Mouse (Mus musculus) liver, adult 2 months (tissue): Measurements from ENCODE around the gene Rbp2. TPM values are rescaled to one million over a fixed set of nuclear protein-coding genes. Genes with fewer than 3 reads are reported as not detected.

Source experiments
- DNase-seq: peaks from one replicate; pipeline ENCODE4 v3.0.0-alpha.2; 2011; ENCODE audit warnings: low read depth, low spot score; ENCODE audit errors: extremely low read depth
- H3K27ac ChIP-seq: fragments of 200-500 bp; replicated peaks from 2 replicates; pipeline ENCODE4 v1.5.1; 2012; ENCODE audit warnings: low read depth, mild to moderate bottlenecking, control low read depth, inconsistent platforms, low read length; ENCODE audit not compliant: insufficient read depth
- H3K27me3 ChIP-seq: fragments of 200-500 bp; 2 replicates; pipeline ENCODE4 v1.6.1; 2012; ENCODE audit warnings: mild to moderate bottlenecking, moderate library complexity, low read length, inconsistent platforms; ENCODE audit not compliant: control insufficient read depth, insufficient read depth
- H3K36me3 ChIP-seq: fragments of 200-500 bp; 2 replicates; pipeline ENCODE4 v1.6.1; 2012; ENCODE audit warnings: low read length, inconsistent platforms; ENCODE audit not compliant: control insufficient read depth, insufficient read depth
- H3K4me1 ChIP-seq: fragments of 200-500 bp; 2 replicates; pipeline ENCODE4 v1.6.1; 2011; ENCODE audit warnings: low read length; ENCODE audit not compliant: control insufficient read depth, insufficient read depth
- H3K4me3 ChIP-seq: fragments of 200-500 bp; 2 replicates; pipeline ENCODE4 v1.5.1; 2011; ENCODE audit warnings: low read depth, mild to moderate bottlenecking, control low read depth, low read length, moderate library complexity; ENCODE audit not compliant: insufficient read depth
- H3K79me2 ChIP-seq: fragments of 200-500 bp; 2 replicates; pipeline ENCODE4 v1.6.1; 2012; ENCODE audit warnings: inconsistent platforms, mild to moderate bottlenecking, low read length, moderate library complexity; ENCODE audit not compliant: control insufficient read depth, insufficient read depth
- H3K9ac ChIP-seq: fragments of 200-500 bp; 2 replicates; pipeline ENCODE4 v1.6.1; 2012; ENCODE audit warnings: low read depth, mild to moderate bottlenecking, control low read depth, inconsistent platforms, low read length
- CTCF ChIP-seq: fragments of 200-500 bp; IDR thresholded peaks from 2 replicates; pipeline ENCODE4 v1.5.1; 2011; ENCODE audit warnings: low read depth, low read length, control low read depth
- POLR2A ChIP-seq: fragments of 200-500 bp; IDR thresholded peaks from 2 replicates; pipeline ENCODE4 v1.6.1; 2011; ENCODE audit warnings: low read length, control low read depth; ENCODE audit not compliant: insufficient read depth; ENCODE audit errors: extremely low read depth
- WGBS: fragments of 180-500 bp; shearing (Covaris S2); methylation state at CpG from one replicate; pipeline ENCODE4 v1.1.7; 2018; 5-methylcytosine and 5-hydroxymethylcytosine counted together
- polyA plus RNA-seq: library from polyadenylated mRNA; depleted of rRNA; stranded (reverse); fragments of >200 nt; gene quantifications from 2 replicates; pipeline ENCODE4 v1.2.3, GENCODE M21; 2012; rRNA removed
- total RNA-seq: library from RNA; depleted of rRNA; stranded (reverse); fragments of >200 nt; gene quantifications from 2 replicates; pipeline ENCODE4 v1.2.3, GENCODE M21; 2014; rRNA removed

The Rbp2 gene
- total and polyA plus RNA-seq, 2 experiments: not detected

DNA sequence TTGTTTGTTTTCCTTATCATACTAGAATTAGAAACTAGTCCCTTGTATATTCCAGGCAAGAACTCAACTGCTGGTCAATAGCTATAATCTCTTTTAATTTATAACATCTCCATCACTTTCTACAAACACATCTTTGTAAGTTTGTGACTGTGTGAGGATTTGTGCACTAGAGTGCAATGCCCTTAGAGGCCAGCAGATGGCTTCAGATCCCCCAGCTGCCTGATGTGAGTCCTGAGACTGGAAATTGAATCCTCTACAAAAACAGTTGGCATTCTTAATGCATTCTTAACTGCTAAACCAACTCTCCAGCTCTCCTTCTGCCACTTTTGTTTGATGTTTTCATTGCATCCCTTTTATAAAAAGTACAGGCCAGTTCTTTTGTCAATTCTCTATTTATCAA is 49.8 kb downstream of the Rbp2 start:
- no peak overlapping the region for H3K27ac ChIP-seq
- no peaks in the 10 kb centered on the region for H3K79me2 ChIP-seq
- H3K27me3 ChIP-seq: no peaks in the 10 kb centered on the region
- H3K36me3 ChIP-seq: no peaks in the 10 kb centered on the region
- no peaks in the 10 kb centered on the region for H3K4me1 ChIP-seq
- H3K9ac ChIP-seq: no peak overlapping the region
- TF ChIP-seq POLR2A: no peak
- TF ChIP-seq CTCF: peak; percentile 22; the same call in 1 of the 2 replicates
- no peak for DNase-seq
- H3K4me3 ChIP-seq: no peak overlapping the region

DNA sequence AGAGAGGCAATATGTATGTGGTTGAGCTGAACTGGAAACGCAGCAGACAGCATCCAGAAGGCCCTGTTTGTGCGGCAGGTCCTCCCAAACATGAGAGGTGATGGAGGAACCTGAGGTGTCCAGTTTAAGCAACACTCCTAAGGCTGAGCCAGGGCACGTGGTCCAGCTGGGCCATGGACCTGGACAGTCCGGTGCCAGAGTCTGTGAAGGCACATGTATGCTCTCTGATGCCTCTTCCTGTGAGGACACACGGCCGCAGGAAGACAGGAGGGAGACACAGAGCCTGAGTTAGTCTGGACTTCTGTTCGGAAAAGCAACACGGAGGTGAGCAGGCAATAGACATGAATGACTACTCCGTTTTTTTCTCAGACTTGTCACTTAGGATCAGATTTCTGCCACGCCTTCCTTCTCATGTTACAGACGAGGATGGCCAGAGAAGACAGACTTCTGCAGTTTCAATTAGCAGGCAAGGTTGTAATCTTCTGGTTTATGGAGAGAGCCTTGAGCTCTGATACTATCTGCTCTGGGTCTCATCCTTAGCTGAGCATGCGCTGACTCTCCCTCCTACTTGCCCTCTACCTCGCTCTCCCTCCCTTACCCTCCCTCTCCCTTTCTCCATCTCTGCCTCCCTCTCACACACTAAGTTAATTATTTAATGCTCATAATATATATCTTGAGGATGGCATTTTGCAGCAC is 52.2 kb downstream of the Rbp2 start:
- Histone ChIP-seq H3K9ac (no peak overlapping the region), H3K27ac (no peak overlapping the region), H3K4me3 (no peak overlapping the region), H3K27me3 (no peaks in the 10 kb centered on the region), H3K36me3 (no peaks in the 10 kb centered on the region), H3K79me2 (no peaks in the 10 kb centered on the region), H3K4me1 (no peaks in the 10 kb centered on the region)
- TF ChIP-seq CTCF: no peak
- no peak for TF ChIP-seq POLR2A
- 62% methylated on average over 13 of the region's 13 CpGs for WGBS
- DNase-seq: no peak

DNA sequence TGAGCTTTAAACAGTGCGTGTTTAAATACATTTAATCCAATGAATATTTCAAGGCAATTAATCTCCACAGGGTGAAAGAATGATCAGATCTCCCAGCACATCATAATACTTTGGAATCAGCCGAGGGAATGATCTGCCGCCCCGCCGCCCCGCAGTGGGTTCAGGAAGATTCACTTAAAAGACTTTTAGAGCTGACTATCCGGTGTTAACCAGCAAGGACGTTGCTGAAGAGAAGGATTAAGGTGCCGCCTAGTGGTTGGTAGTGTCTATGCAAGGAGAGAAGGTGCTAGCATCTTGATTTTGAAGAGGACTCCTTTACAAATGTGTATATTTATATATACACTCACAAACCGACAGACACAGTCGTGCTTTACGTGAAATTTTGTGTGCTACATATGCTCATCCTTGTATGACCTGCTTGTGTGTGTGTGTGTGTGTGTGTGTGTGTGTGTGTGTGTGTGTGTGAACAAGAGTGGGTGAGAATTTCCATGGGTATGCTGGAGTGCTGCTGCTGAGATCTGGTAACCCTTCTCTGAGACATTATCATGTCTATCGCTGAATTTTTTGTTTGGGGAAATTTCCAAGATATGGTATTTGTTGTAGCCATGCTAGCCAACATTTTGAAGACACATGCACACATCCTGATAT is 52.9 kb downstream of the Rbp2 start:
- WGBS: 5% methylated on average over 13 of the region's 13 CpGs
- no peaks in the 10 kb centered on the region for H3K36me3 ChIP-seq
- H3K9ac ChIP-seq: no peak overlapping the region
- no peaks in the 10 kb centered on the region for H3K79me2 ChIP-seq
- H3K4me3 ChIP-seq: no peak overlapping the region
- TF ChIP-seq CTCF (peak; percentile 28; the same call in 1 of the 2 replicates), POLR2A (no peak)
- no peaks in the 10 kb centered on the region for H3K4me1 ChIP-seq
- peak; percentile 50 for DNase-seq
- H3K27me3 ChIP-seq: no peaks in the 10 kb centered on the region
- H3K27ac ChIP-seq: no peak overlapping the region

DNA sequence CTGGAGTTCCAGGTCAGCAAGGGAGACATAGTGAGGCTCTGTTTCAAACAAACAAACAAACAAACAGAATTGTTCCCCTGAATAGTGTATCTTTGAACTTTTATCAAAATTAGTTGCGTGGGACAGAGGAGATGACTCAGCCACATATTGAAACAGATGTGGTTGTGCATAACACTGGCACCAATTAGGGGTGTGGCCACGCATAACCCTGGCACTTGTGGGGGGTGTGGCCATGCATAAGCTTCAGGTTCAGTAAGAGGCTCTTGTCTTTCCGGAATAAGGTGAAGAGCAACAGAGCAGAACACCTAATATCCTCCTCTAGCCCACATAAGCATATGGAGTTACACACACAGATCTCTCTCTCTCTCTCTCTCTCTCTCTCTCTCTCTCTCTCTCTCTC is 58.1 kb downstream of the Rbp2 start:
- Histone ChIP-seq H3K36me3 (no peaks in the 10 kb centered on the region), H3K27me3 (no peaks in the 10 kb centered on the region), H3K4me1 (no peaks in the 10 kb centered on the region), H3K27ac (no peak overlapping the region), H3K9ac (no peak overlapping the region), H3K79me2 (no peaks in the 10 kb centered on the region), H3K4me3 (no peak overlapping the region)
- WGBS: 80% methylated on average over 3 of the region's 3 CpGs
- no peak for TF ChIP-seq POLR2A
- no peak for TF ChIP-seq CTCF
- DNase-seq: no peak

Other genes with a start within 250 kb of the Rbp2 start
- 8.5 and 9.2 TPM in 2 replicates for gene Nmnat3, start 198.7 kb upstream of the Rbp2 start, total RNA-seq
- 10.7 and 11.1 TPM in 2 replicates for gene Nmnat3, start 198.7 kb upstream of the Rbp2 start, polyA plus RNA-seq
- 10.7 and 25.2 TPM in 2 replicates for gene Rbp1, start 63.2 kb upstream of the Rbp2 start, total RNA-seq
- gene Rbp1, start 63.2 kb upstream of the Rbp2 start, polyA plus RNA-seq: 7.1 and 11.5 TPM in 2 replicates
- gene Copb2, start 77.6 kb downstream of the Rbp2 start, total RNA-seq: 89.6 and 108 TPM in 2 replicates
- 23.9 and 24.6 TPM in 2 replicates for gene Copb2, start 77.6 kb downstream of the Rbp2 start, polyA plus RNA-seq
- gene Mrps22, start 115.5 kb downstream of the Rbp2 start, total RNA-seq: 43.2 and 44.7 TPM in 2 replicates
- gene Mrps22, start 115.5 kb downstream of the Rbp2 start, polyA plus RNA-seq: 22.6 and 24.7 TPM in 2 replicates